Mouse (Mus musculus): Measurements from ENCODE around the gene Fscn2.

- TF ChIP-seq CTCF (IDR thresholded peaks at IDR 0.05; ENCODE audit: low read depth) (no peak; the same call in 1 of the 2 replicates), EP300 (optimal IDR thresholded peaks at IDR 0.05) (no peak)
Measured at GRCm38 (mm10) chr11:120344310-120344920, 16.9 kb upstream of the Fscn2 start.

Data from stomach, postnatal 0 days (tissue).